Mouse (Mus musculus) gastrocnemius, postnatal 10 days (tissue): ENCODE results near the gene Olfr839-ps1. TPM values are rescaled to one million over a fixed set of nuclear protein-coding genes. Genes with fewer than 3 reads are reported as not detected.

Source experiments
- DNase-seq: peaks from one replicate; pipeline ENCODE4 v3.0.0; 2021; ENCODE audit warnings: mixed read lengths
- long read RNA-seq, 2 experiments: library from polyadenylated mRNA; stranded (forward); transcript quantifications; one replicate each; pipeline ENCODE4 v2.0.0; 2021
- total RNA-seq, 2 experiments: library from RNA; stranded (reverse); gene quantifications; 2 replicates each; pipeline ENCODE4 v1.2.3; 2021

Gene Olfr839-ps1
- under 1 TPM in 1 of 2 experiments, not detected in 1; 0.05 TPM for total RNA-seq
- long read RNA-seq, experiment 1: 0 reads
- long read RNA-seq, experiment 2: 0 reads

- DNase-seq: no peak
Measured at GRCm38 (mm10) chr9:19177212-19177611, at the start of gene Olfr839-ps1. TSS of gene Olfr839-ps1 (minus strand) at chr9:19177312.

GRCm38 (mm10) chr9:19136017-19136416 lies 41.1 kb downstream of the Olfr839-ps1 start, which contains the start of gene Olfr837:
TSS of gene Olfr837 (plus strand) at chr9:19136317.
- DNase-seq: no peak

- no peak for DNase-seq
Measured at GRCm38 (mm10) chr9:19120082-19120481, 57.0 kb downstream of the Olfr839-ps1 start, which contains the start of gene Olfr836. TSS of gene Olfr836 (plus strand) at chr9:19120382.

Other genes starting within 250 kb of the Olfr839-ps1 start
- gene Olfr832, start 240.2 kb downstream of the Olfr839-ps1 start, total RNA-seq: not detected
- not detected for gene Olfr834, start 189.3 kb downstream of the Olfr839-ps1 start, total RNA-seq
- gene Olfr835, start 144.6 kb downstream of the Olfr839-ps1 start, total RNA-seq: not detected
- not detected for gene Olfr836, start 56.9 kb downstream of the Olfr839-ps1 start, total RNA-seq
- not detected for gene Olfr837, start 41.0 kb downstream of the Olfr839-ps1 start, total RNA-seq
- gene Olfr843, start 74.7 kb upstream of the Olfr839-ps1 start, total RNA-seq: not detected
- gene Olfr844, start 139.0 kb upstream of the Olfr839-ps1 start, total RNA-seq: not detected
- gene Olfr845, start 159.1 kb upstream of the Olfr839-ps1 start, total RNA-seq: not detected
- not detected for gene Olfr846, start 186.7 kb upstream of the Olfr839-ps1 start, total RNA-seq
- not detected for gene Olfr847, start 201.4 kb upstream of the Olfr839-ps1 start, total RNA-seq